Comparison of ENCODE assay signal across 22 mouse cellular contexts in genomic region chr14:98869888-98870287, GRCm38 (mm10).
DNase-seq lines count a peak whose midpoint lies in the region; ATAC-seq and TF ChIP-seq lines count a peak whose summit lies in the region.
"Had no signal": no experiment of that assay in that cellular context is flagged by ENCODE, and none has a peak within 500 bp of the region (broad histone marks: within the 10 kb centered on the region; RNA-seq: fewer than 3 reads in every experiment).

No protein-coding gene starts in this region.

- DNase-seq in midbrain, embryonic 11.5 days (ENCODE audit: low spot score, missing footprints) = peak; percentile 69
- no peak for DNase-seq in neural tube, embryonic 10.5 days (ENCODE audit: extremely low spot score, low spot score)
- no peak for DNase-seq in heart, postnatal 14 days
- DNase-seq: adrenal gland, postnatal 10 days; cerebellum, adult 11-12 months; cerebellum, postnatal 25 days; gastrocnemius, postnatal 36 days; kidney, adult 2 months; kidney, postnatal 10 days; thymus, postnatal 25 days had no signal

- H3K4me3 ChIP-seq in midbrain, embryonic 11.5 days (ENCODE audit: low read depth, low read length) = no peak overlapping the region
- no peak overlapping the region for H3K4me3 ChIP-seq in midbrain, embryonic 16.5 days (ENCODE audit: low read depth, low read length)
- H3K4me3 ChIP-seq in liver, embryonic 12.5 days = no peak overlapping the region
- no peak overlapping the region for H3K4me3 ChIP-seq in myocyte
- H3K4me3 ChIP-seq in heart, embryonic 12.5 days = no peak overlapping the region
- H3K4me3 ChIP-seq: embryonic facial prominence, embryonic 12.5 days; erythroblast, embryonic 14.5 days; hindbrain, embryonic 15.5 days; neural tube, embryonic 12.5 days had no signal

- intact Hi-C loops in heart, postnatal 14 days (cut with DNase I) = no loop called here

- H3K27me3 ChIP-seq in midbrain, embryonic 11.5 days (ENCODE audit: control insufficient read depth, insufficient read depth, low read length) = no peaks in the 10 kb centered on the region
- no peaks in the 10 kb centered on the region for H3K27me3 ChIP-seq in midbrain, embryonic 16.5 days (ENCODE audit: control insufficient read depth, insufficient read depth, low read depth, low read length)
- no peaks in the 10 kb centered on the region for H3K27me3 ChIP-seq in liver, embryonic 12.5 days (replicated peaks)
- H3K27me3 ChIP-seq in myocyte (ENCODE audit: control insufficient read depth, insufficient read depth, insufficient read length) = no peaks in the 10 kb centered on the region
- H3K27me3 ChIP-seq in heart, embryonic 12.5 days (replicated peaks) = no peaks in the 10 kb centered on the region
- H3K27me3 ChIP-seq: embryonic facial prominence, embryonic 12.5 days; hindbrain, embryonic 15.5 days; neural tube, embryonic 12.5 days had no signal

- H3K4me2 ChIP-seq in midbrain, embryonic 11.5 days = no peak overlapping the region
- H3K4me2 ChIP-seq in midbrain, embryonic 16.5 days (ENCODE audit: low read length) = no peak overlapping the region
- peak overlapping the region; percentile 34 for H3K4me2 ChIP-seq in liver, embryonic 12.5 days
- H3K4me2 ChIP-seq in myocyte (ENCODE audit: low read depth) = peak overlapping the region; percentile 36
- H3K4me2 ChIP-seq in heart, embryonic 12.5 days = no peak overlapping the region
- H3K4me2 ChIP-seq: embryonic facial prominence, embryonic 12.5 days; heart, embryonic 11.5 days; hindbrain, embryonic 15.5 days; neural tube, embryonic 12.5 days had no signal

- TF ChIP-seq POLR2A in myocyte (IDR thresholded peaks at IDR 0.05; ENCODE audit: insufficient read length, low read depth) = no peak

- no peaks in the 10 kb centered on the region for H3K79me2 ChIP-seq in myocyte (ENCODE audit: control insufficient read depth, insufficient read depth)

- no peak overlapping the region for H3ac ChIP-seq in myocyte (ENCODE audit: control insufficient read depth, insufficient read length)

- H3K27ac ChIP-seq in midbrain, embryonic 11.5 days (ENCODE audit: low read depth, low read length) = no peak overlapping the region
- H3K27ac ChIP-seq in midbrain, embryonic 16.5 days (ENCODE audit: low read length) = no peak overlapping the region
- no peak overlapping the region for H3K27ac ChIP-seq in liver, embryonic 12.5 days
- H3K27ac ChIP-seq in heart, embryonic 12.5 days (ENCODE audit: poor library complexity, severe bottlenecking) = no peak overlapping the region
- H3K27ac ChIP-seq: embryonic facial prominence, embryonic 12.5 days; hindbrain, embryonic 15.5 days; neural tube, embryonic 12.5 days had no signal

- WGBS in midbrain, embryonic 11.5 days = 84% methylated on average over 6 of the region's 6 CpGs
- WGBS in midbrain, embryonic 16.5 days = 89% methylated on average over 6 of the region's 6 CpGs
- WGBS in liver, embryonic 12.5 days (ENCODE audit: insufficient replicate concordance) = 24% methylated on average over 6 of the region's 6 CpGs
- 58% methylated on average over 6 of the region's 6 CpGs for WGBS in heart, embryonic 12.5 days

- H3K9me3 ChIP-seq in midbrain, embryonic 11.5 days (ENCODE audit: control insufficient read depth, low read length) = no peaks in the 10 kb centered on the region
- no peaks in the 10 kb centered on the region for H3K9me3 ChIP-seq in midbrain, embryonic 16.5 days (replicated peaks; ENCODE audit: control insufficient read depth, low read length, poor library complexity, severe bottlenecking)
- no peaks in the 10 kb centered on the region for H3K9me3 ChIP-seq in liver, embryonic 12.5 days (replicated peaks)
- no peaks in the 10 kb centered on the region for H3K9me3 ChIP-seq in heart, embryonic 12.5 days (replicated peaks)
- H3K9me3 ChIP-seq: embryonic facial prominence, embryonic 12.5 days; hindbrain, embryonic 15.5 days; neural tube, embryonic 12.5 days had no signal

- H3K36me3 ChIP-seq in midbrain, embryonic 11.5 days (ENCODE audit: control insufficient read depth, insufficient read depth, low read length) = no peaks in the 10 kb centered on the region
- no peaks in the 10 kb centered on the region for H3K36me3 ChIP-seq in midbrain, embryonic 16.5 days (ENCODE audit: control insufficient read depth, insufficient read depth, low read length)
- H3K36me3 ChIP-seq in liver, embryonic 12.5 days = no peaks in the 10 kb centered on the region
- no peaks in the 10 kb centered on the region for H3K36me3 ChIP-seq in myocyte (ENCODE audit: control insufficient read depth, insufficient read depth)
- H3K36me3 ChIP-seq in heart, embryonic 12.5 days = no peaks in the 10 kb centered on the region
- H3K36me3 ChIP-seq: embryonic facial prominence, embryonic 12.5 days; hindbrain, embryonic 15.5 days; neural tube, embryonic 12.5 days had no signal

- H3K9ac ChIP-seq in midbrain, embryonic 11.5 days (ENCODE audit: low read length) = no peak overlapping the region
- H3K9ac ChIP-seq in midbrain, embryonic 16.5 days (ENCODE audit: low read depth, low read length) = no peak overlapping the region
- H3K9ac ChIP-seq in liver, embryonic 12.5 days = no peak overlapping the region
- H3K9ac ChIP-seq in heart, embryonic 12.5 days = no peak overlapping the region
- H3K9ac ChIP-seq: embryonic facial prominence, embryonic 12.5 days; hindbrain, embryonic 15.5 days; neural tube, embryonic 12.5 days had no signal

- H3K4me1 ChIP-seq in midbrain, embryonic 11.5 days (ENCODE audit: control insufficient read depth, insufficient read depth, low read length) = no peaks in the 10 kb centered on the region
- H3K4me1 ChIP-seq in midbrain, embryonic 16.5 days (ENCODE audit: control insufficient read depth, insufficient read depth, low read length) = no peaks in the 10 kb centered on the region
- H3K4me1 ChIP-seq in liver, embryonic 12.5 days = 0 out of 2 replicates have a peak, but pooled peaks cover 3% of the 10 kb centered on the region
- peaks cover 8% of the 10 kb centered on the region for H3K4me1 ChIP-seq in heart, embryonic 12.5 days (replicated peaks)
- H3K4me1 ChIP-seq: embryonic facial prominence, embryonic 12.5 days; hindbrain, embryonic 15.5 days; neural tube, embryonic 12.5 days had no signal

- no peak for ATAC-seq in midbrain, embryonic 11.5 days (ENCODE audit: low FRiP score)
- ATAC-seq in midbrain, embryonic 16.5 days = no peak
- ATAC-seq in common myeloid progenitor, adult 5-6 weeks (replicated peaks; ENCODE audit: low read depth, poor library complexity, severe bottlenecking) = peak; percentile 78
- ATAC-seq in liver, embryonic 12.5 days = 0 out of 2 replicates have a peak, but pooled peaks have one; percentile 24
- ATAC-seq in heart, embryonic 12.5 days (ENCODE audit: insufficient number of reproducible peaks, low FRiP score) = no peak
- ATAC-seq: activated CD4-positive, CD25-positive, alpha-beta regulatory T cell, adult 4 months; forebrain, embryonic 14.5 days had no signal

TF ChIP-seq in myocyte, 11 proteins besides CTCF, POLR2A, EP300 and RAD21:
- TF ChIP-seq USF1 (IDR thresholded peaks at IDR 0.05; ENCODE audit: low read depth) (no peak), E2F4 (IDR thresholded peaks at IDR 0.05; ENCODE audit: insufficient read depth) (no peak), TCF12 (IDR thresholded peaks at IDR 0.05; ENCODE audit: insufficient read depth, poor library complexity, severe bottlenecking) (no peak), MYOG (IDR thresholded peaks at IDR 0.05; ENCODE audit: control insufficient read depth in 1 of 3, insufficient read depth in 1 of 3, insufficient read length in 2 of 3, low read depth in 2 of 3) (no peak), REST (IDR thresholded peaks at IDR 0.05; ENCODE audit: insufficient read depth, insufficient read length) (no peak), CEBPB (IDR thresholded peaks at IDR 0.05; ENCODE audit: insufficient read depth, poor library complexity, severe bottlenecking) (no peak), TCF3 (IDR thresholded peaks at IDR 0.05; ENCODE audit: insufficient read length, low read depth) (no peak), MAX (IDR thresholded peaks at IDR 0.05; ENCODE audit: low read depth) (no peak), MYOD1 (IDR thresholded peaks at IDR 0.05; ENCODE audit: control insufficient read depth in 1 of 3, insufficient read length in 2 of 3, low read depth in 2 of 3) (no peak), SRF (IDR thresholded peaks at IDR 0.05; ENCODE audit: control insufficient read depth, insufficient read length, low read depth) (no peak), POLR2AphosphoS2 (IDR thresholded peaks at IDR 0.05; ENCODE audit: insufficient read length, low read depth) (no peak)

Comparison
In these comparisons a context has a peak if more than half of its experiments do, and no peak if none do; other contexts are left out.
1. ATAC-seq: peak in common myeloid progenitor, adult 5-6 weeks (single experiment) and liver, embryonic 12.5 days (single experiment); none in midbrain, embryonic 11.5 days (single experiment), midbrain, embryonic 16.5 days (single experiment) and heart, embryonic 12.5 days (single experiment).
2. H3K4me2 ChIP-seq: peak in liver, embryonic 12.5 days (single experiment) and myocyte (single experiment); none in midbrain, embryonic 11.5 days (single experiment), midbrain, embryonic 16.5 days (single experiment) and heart, embryonic 12.5 days (single experiment).